Mouse (Mus musculus) spleen, postnatal 10 days (tissue): ENCODE data around the gene Rabgap1l.

Source experiments
- DNase-seq, 2 experiments: peaks; one replicate each; pipeline ENCODE4 v3.0.0; 2021 to 2022; ENCODE audit warnings: low spot score in 2 of 2

The Rabgap1l gene

DNA sequence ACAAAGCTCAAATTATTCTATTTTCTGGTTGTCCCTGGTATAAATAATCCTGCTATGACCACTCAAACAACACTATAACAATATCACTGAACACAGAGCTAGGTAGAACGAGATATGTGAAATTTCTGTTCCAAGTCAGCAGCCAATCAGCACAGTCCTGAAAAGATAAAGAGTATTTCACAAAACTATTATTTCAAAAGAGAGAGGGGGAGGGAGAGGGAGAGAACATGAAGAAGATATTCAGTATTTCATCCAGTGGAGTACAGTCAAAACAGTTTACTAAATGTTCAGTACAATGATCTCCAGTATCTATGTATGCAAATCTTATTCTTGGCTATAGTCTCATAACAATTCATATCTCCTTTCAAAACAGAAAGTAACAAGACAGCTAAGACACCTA is 5.1 kb downstream of the Rabgap1l start:
- no peak for DNase-seq

DNA sequence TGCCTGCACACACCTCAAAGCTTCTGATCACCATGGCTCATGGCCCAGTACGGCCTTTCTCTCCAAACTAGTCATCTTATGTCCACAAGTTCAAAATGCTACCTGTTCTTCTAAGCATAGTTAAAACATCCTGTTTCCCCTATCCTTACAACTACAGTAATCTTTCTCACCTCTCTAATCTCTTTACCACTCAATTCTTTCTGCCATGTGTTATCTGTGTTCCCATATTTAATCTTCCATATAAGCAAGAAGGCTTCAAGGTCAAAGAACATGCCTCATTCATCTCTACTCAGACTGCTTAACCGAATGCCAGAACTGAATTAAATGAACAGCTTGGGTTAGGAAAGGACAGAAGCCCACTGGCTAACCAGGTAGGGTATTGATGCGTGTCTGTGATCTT is 5.8 kb downstream of the Rabgap1l start:
- no peak for DNase-seq

DNA sequence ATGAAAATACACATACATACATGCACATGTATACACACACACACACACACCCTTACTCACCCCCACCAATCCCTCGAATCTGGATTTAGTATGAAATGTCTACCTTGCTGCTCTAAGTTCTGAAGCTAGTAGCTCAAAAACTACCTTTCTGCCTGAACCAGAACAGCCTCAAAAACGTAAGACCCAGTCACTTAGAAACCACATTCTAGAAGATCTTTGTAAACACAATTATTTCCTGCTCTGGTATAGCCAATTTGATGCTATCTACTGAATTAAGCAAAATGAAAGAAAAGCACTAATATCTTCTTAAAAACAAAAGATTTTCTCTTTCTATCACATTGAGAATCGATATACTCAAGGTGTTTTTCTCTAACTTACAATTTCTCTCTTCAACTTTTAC is 6.4 kb downstream of the Rabgap1l start:
- no peak for DNase-seq

DNA sequence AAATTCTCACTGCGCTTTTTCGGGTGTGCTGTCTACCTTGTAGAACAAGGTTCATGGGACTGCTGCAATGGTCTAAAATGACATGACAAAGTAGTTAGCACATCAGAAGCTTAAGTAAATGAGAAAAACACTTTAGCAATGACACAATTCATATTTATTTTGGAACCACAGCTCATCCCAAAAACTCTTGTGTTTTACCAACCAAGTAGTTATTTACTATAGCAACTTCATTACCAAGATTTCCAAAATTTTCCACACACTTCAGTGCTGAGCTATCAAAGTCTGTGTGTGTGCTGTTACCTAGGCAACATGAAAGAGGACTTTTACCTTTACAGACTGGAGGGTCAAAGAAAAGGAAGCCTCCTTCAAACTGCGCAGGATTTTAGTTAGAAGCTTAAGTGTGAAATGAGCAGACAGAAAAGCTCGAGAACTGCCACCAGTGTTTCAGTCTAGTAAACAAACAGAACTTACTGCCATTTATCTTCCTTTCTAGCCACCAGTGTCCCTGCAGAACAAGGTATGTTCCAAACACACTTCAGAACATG is 7.3 kb downstream of the Rabgap1l start:
- no peak for DNase-seq

DNA sequence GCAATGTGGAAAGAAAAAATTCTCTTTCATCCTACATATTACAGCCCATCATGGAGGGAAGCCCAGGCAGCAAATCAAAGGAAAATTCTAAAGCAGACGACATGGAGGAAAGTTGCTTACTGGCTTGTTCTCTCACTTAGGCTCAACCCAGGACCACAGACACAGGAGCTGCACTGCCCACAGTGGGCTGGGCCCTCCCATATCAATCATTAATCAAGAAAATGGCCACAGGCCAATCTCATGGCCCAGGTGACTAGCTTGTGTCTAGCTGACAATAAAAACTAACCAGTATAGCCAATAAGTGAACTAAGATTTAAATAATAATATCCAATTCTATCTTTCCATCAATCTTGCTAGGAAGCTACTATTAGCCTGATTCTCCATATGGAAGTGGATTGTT is 8.9 kb downstream of the Rabgap1l start:
- no peak for DNase-seq

DNA sequence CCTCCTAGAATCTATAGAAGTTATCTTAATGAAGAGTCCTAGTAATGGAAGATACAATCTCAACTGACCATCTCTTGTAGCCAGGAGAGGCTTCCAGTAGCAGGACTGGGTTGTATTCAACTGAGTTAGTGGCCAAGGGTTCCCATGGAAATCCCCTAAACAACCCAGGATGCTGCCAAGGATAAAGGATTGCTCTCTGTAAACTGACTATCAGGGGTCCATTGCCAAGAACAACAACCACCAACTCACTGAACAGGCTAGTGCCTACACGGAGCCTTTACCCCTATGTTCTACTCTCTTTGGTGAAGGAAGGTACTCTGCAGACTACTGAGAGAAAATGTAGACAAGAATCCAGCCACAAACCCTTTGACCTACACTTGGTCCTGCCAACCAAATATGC is 18.8 kb downstream of the Rabgap1l start:
- no peak for DNase-seq

DNA sequence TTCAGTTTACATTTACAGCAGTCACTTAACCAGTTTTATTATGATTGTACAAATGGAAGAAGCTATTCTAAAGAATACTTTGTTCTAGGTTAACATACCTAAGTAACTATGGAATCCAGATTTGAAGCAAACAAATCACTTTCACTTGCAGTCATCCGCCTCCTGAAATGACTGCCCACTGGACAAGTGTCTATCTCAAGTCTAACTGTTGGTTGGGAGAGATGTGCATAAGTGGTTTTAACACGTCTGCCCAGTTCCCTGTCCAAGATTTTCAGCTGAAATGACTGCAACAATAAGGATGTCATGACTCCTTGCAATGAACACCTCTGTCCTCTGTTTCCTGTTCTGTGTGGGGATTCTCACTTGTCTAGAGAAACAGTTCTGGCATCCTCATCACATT is 27.4 kb downstream of the Rabgap1l start:
- no peak for DNase-seq

DNA sequence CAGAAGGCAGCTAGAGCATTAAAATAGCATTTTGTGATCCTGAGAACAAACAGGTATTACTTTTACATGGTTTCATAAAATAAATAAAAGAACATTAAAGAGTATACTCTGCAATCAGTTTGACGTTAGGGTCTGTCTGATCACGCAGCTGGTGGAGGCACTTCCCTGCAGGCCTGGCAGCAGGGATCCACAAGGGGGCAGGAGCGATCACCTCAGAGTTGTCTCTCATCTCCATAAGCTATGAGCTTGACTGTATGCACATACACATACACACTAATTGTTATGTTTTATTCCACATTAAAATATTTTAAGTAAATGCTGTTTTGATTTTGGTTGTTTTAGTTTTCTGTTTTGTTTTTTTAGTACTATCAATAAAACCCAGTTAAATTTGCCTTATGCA is 34.8 kb downstream of the Rabgap1l start:
- DNase-seq: peak; percentile 56 to 86

DNA sequence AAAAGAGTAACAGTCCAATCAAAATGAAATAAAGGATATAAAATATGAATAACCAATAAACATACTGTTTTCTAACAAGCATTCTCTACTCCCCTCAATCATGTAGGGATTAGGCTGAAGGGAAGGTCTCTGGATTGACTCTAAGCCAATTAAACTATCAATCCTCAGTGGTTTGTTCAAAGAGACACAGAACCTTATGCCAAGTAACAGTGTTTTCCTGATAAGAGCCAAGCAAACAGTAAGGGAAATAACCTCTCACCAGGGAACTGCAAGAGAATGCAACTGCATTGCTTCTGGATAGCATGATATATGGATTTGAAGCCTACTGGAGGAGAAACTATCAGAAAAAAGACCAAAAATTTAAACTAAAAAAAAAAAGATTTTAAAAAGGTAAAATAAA is 37.7 kb downstream of the Rabgap1l start:
- DNase-seq: no peak

DNA sequence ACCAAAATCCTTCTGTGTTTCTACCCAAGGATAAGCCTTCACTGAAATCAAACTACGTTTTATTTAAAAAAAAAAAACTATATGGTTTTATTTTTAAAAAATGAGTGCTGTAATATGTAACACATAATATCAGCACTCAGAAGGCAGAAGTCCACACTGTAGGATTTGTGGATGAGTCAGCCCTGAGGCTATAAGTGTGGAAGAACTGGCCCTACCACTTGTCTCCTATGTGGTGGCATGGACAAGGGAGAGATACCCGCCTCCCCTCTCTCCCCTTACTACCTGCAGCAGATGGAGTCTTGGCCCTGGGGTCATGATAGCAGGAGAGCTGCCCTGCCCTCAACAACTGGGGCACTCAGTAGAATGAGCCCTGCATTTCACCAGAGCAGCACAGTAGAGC is 42.4 kb downstream of the Rabgap1l start:
- DNase-seq: no peak

DNA sequence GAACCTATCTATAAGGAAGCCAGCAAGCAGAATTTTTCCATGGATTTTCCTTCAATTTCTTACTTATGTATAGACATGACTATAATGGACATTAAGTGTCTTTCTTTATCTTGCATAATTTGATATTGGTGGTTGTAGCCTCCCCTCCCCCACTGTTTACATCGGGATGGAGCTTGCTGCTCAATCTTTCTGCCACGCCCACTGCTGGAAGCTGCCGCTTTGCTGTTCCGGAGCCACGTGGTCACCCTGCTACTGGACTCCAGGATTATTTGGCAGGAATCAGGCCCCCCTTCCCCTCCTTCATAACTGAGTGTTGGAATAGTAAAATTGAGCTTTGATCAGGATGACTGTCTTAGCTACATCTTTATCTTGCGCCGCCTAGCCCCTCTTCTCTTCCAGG is 46.2 kb downstream of the Rabgap1l start:
- no peak for DNase-seq

DNA sequence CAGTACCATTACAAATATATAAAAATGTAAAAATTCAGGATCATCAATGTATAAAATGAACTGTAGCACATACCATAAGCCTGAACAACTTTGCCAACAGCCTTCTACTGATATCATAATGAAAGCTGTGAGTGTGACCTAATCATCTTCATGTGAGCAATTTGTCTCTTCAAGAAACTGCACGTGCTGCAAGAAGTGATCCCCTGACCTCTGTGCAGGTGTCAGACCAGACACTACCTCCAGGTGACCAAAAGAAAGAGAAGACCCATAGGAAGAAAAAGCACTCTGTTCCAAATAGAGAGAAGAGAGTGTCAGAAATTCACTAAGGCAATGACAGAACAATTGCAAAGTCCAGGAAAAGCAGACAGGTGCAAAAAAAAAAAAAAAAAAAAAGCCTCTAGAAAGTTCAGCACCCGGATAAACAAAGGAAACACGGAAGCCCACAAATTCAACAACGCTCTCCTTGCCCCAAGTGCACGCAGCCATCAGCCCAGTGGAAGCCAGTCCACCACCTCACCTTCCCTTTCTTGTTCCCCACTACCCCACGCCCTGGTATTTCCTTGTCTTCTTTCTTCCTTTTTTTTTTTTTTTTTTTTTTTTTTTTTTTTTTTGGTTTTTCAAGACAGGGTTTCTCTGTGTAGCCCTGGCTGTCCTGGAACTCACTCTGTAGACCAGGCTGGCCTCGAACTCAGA is 47.6 kb downstream of the Rabgap1l start:
- no peak for DNase-seq

DNA sequence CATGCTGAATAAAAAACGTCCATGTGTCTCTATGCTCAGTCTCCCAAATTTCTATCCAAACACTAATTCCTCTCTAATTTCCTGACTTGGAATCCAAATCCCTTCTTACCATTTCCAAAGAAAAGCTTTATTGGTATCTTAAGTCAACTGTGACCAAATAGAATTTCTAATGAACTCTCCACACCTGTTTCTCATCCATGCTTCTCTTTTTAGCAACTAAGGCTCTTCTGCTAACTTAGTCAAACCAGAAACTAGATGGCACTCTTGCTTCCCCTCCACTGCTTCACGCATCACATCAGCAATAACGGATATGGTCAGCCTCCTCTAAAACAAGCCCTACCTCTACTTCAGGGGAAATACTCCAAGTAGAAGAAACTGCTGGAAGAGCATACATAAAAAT is 49.0 kb downstream of the Rabgap1l start:
- no peak for DNase-seq

DNA sequence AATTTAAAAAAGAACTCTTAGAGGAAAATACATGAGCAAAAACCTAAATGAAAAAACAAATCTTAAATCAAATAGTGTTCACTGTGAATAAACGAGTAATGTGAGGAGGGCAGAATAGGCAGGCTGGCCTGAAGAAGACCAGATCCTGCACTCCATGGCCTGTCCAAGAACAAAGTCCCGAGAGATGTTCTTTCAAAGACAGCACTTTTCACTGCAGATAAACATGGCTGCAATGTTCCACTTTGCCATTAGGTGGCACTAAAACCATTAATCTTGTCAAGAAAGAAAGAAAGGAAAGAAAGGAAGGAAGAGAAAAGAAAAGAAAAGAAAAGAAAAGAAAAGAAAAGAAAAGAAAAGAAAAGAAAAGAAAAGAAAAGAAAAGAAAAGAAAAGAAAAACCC is 49.8 kb downstream of the Rabgap1l start:
- peak; percentile 46 to 72 for DNase-seq

DNA sequence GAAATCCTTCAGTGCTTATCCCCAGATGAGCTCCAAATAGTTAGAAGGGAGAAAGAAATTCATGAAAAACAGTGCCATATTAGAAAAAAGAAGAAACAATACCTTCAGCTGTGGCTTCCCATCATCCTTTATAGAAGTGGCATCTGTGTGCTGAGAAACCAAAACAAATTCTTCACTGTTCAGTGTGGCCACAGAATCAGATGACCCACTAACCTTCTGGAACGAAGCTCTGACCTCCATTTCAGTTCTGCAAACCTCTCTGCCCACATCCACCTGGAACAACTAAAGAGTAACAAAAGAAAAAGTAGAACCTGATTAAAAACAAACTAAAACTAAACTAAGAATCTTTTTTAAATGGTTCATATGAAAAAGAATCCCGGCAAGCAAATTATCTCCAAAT is 52.4 kb downstream of the Rabgap1l start:
- DNase-seq: no peak

DNA sequence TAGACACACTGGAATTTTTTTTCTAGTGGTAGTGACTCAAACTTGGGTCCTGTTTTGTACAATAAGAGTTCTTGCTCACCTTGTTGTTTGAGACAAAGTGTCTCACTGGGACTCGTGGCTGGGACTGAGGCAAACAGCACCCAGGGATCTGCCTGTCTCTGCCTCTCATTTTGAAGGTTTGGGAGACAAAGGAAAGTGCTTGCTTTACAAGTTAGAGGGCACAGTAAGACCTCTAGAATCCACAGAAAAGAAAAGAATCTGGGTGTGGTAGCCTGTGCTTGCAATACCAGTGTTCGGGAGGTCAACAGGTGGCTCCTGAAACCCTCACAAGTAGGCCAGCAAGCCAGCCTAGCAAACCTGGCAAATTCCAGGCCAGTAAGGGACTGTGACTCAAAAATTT is 58.3 kb downstream of the Rabgap1l start:
- no peak for DNase-seq

DNA sequence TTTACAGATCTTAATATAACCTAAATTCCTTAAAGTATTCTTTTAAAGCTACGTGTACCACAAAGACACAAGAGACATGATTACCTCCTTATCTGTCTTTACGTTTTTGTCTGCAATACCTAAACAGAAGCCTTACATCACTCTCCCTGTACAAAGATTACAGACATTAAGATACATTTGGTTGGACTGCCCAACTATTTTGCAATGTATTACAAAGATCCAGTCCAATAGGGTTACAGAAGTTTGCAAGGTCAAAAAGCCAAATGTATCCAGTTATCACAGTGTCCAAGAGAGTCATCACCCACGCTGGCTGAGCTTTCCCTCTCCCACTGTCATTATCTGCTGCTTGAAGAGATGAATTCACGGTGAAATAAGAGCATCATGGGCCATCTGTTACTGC is 63.1 kb downstream of the Rabgap1l start:
- no peak for DNase-seq

DNA sequence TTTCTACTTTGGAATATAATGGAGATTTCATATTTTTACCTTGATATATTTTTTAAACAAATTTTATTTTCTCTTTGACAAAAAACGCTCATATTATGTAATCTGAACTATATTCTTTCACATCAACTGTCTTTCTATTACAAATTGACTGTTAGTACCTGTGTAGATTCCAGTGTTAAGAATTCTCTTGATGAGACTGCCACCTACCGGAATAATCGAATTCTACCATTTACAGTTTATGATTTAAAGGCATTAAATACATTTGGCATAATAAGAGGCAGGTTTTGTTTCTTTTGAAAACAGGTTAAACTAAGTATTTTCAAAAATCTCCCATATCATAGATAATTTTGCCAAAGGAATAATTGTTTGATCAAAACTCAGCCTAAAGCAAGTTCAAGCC is 75.3 kb downstream of the Rabgap1l start:
- DNase-seq: no peak

DNA sequence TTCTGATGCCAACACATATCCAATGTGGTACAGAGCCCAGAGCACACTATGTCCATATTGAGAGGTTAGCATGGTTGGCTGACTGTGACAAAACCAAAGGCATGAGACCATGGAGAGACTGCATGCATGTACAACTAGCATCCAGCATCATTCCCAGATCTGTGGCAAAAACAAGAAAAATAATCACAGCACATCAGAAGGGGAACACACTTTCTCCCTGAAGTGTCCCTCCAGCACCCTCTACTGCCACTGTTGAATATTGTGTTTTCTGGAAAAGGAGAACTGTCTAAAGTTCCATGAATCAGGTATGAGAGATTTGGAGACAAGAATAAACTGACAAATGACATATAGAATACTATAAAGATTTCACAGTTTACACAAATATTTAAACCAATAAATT is 78.3 kb downstream of the Rabgap1l start:
- DNase-seq: no peak

DNA sequence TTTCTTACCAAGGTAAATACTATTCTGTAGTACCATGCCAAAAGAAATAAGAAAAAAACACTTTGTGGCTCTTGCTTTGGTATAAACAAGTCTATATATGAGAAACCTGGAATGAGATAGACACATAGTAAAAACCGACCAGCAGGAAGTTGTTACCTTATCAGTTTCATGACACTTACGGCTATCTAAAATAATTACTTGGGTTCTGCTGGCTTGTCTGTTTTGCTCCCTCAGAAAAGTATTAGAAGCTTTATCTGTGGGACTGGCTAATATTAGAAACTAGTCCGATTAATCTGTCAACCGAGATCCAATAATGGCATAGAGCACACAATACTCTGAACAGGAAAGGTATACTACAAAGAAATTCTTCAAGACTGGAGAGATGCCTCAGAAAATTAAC is 79.1 kb downstream of the Rabgap1l start:
- DNase-seq: no peak

DNA sequence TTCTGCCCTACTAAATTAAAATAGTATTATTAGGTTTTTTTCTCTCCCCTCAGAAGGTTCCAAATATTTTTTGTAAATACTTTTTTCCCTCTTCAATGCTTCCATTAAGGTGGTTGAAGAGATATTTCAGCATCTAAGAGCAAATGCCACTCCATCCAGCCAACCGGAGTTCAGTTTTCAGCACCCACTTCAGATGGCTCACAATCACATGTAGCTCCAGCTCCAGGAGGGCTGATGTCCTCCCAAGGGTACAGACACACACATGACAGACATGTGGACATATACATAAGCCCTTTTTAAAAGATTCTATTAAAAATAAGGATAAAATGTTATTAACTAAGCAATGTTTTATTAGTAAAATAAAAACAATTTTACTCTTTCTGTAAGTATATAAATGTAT is 79.6 kb downstream of the Rabgap1l start:
- DNase-seq: no peak

DNA sequence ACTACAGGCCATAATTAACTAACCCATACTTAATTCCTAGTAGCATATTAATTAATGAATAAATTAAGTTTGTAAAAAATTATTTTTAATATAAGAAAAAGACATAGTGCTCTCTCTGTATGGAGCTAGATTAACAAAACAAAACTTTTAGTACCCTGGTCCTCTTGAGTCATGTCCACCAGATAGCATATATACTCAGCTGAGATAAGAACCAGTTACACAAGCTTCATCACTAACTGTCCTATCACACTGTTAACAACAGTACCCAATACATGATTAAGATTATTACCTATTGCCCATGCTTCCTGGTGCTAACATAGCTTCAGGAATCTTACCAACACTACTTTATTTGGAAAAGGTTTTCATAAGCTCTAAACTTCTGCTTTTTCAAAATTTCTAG is 82.5 kb downstream of the Rabgap1l start:
- no peak for DNase-seq

DNA sequence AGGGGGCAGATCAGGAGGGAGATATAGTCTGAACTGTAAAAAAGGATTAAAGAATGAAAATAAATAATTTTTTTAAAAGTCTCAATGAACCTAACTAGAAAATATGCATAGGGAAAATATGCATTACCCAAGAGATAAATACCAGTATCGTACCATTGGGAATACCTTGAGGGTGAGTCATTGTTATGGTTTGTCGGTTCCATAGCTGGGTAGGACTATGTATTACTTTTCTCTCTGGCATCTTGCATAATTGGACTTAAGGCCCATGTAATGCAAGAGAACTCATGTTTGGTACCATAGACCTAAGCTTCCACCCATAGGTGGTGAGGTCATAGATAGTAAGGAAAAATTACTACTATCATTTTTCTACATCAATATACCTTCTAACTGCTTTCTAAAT is 88.4 kb downstream of the Rabgap1l start:
- no peak for DNase-seq

DNA sequence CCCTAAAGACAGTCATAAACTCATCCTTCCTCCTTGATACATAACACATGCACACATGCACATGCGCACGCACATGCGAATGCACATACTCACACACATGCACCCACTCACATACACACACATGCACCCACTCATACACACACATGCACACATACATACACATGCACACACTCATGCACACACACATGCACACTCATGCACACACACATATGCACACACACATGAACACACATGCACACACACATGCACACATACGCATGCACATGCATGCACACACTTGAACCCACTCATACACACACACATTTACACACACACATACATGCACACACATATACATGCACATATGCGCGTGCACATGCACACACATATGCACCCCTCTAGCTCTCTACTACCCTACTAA is 89.2 kb downstream of the Rabgap1l start:
- DNase-seq: no peak
